Mouse (Mus musculus): ENCODE results near the gene Wasf3.
"Not testable (repeated sequence)": the region's sequence is repeated elsewhere in the genome, so short reads cannot be mapped to it uniquely, and the experiment has no call there.

The Wasf3 gene

GRCm38 (mm10) chr5:146401012-146401411 lies 16.2 kb downstream of the Wasf3 start:
- not testable (repeated sequence) for DNase-seq (ENCODE audit: low spot score)

GRCm38 (mm10) chr5:146402311-146402710 lies 17.5 kb downstream of the Wasf3 start:
- DNase-seq (ENCODE audit: low spot score), result no peak

GRCm38 (mm10) chr5:146403923-146404322 lies 19.1 kb downstream of the Wasf3 start:
- no peak for DNase-seq (ENCODE audit: low spot score)

- DNase-seq (ENCODE audit: low spot score), result no peak
Measured at GRCm38 (mm10) chr5:146406133-146406532, 21.3 kb downstream of the Wasf3 start.

GRCm38 (mm10) chr5:146407791-146408190 lies 23.0 kb downstream of the Wasf3 start:
- DNase-seq (ENCODE audit: low spot score), result no peak

- DNase-seq (ENCODE audit: low spot score), result no peak
Measured at GRCm38 (mm10) chr5:146408604-146409003, 23.8 kb downstream of the Wasf3 start.

GRCm38 (mm10) chr5:146410821-146411220 lies 26.0 kb downstream of the Wasf3 start:
- DNase-seq (ENCODE audit: low spot score), result no peak

GRCm38 (mm10) chr5:146412743-146413430 lies 28.1 kb downstream of the Wasf3 start:
- peak; percentile 52 for DNase-seq (ENCODE audit: low spot score)

GRCm38 (mm10) chr5:146414611-146415010 lies 29.8 kb downstream of the Wasf3 start:
- DNase-seq (ENCODE audit: low spot score), result no peak

GRCm38 (mm10) chr5:146415218-146415617 lies 30.4 kb downstream of the Wasf3 start:
- no peak for DNase-seq (ENCODE audit: low spot score)

- no peak for DNase-seq (ENCODE audit: low spot score)
Measured at GRCm38 (mm10) chr5:146416331-146417110, 31.7 kb downstream of the Wasf3 start.

GRCm38 (mm10) chr5:146418092-146418491 lies 33.3 kb downstream of the Wasf3 start:
- DNase-seq (ENCODE audit: low spot score), result no peak

GRCm38 (mm10) chr5:146420081-146420480 lies 35.3 kb downstream of the Wasf3 start:
- no peak for DNase-seq (ENCODE audit: low spot score)

- peak; percentile 46 for DNase-seq (ENCODE audit: low spot score)
Measured at GRCm38 (mm10) chr5:146424711-146425326, 40.0 kb downstream of the Wasf3 start.

GRCm38 (mm10) chr5:146425656-146426055 lies 40.9 kb downstream of the Wasf3 start:
- DNase-seq (ENCODE audit: low spot score), result no peak

GRCm38 (mm10) chr5:146428109-146428508 lies 43.3 kb downstream of the Wasf3 start:
- no peak for DNase-seq (ENCODE audit: low spot score)

GRCm38 (mm10) chr5:146431821-146432220 lies 47.0 kb downstream of the Wasf3 start:
- DNase-seq (ENCODE audit: low spot score), result no peak

GRCm38 (mm10) chr5:146432476-146432875 lies 47.7 kb downstream of the Wasf3 start:
- DNase-seq (ENCODE audit: low spot score), result no peak

GRCm38 (mm10) chr5:146435316-146435715 lies 50.5 kb downstream of the Wasf3 start:
- no peak for DNase-seq (ENCODE audit: low spot score)

- no peak for DNase-seq (ENCODE audit: low spot score)
Measured at GRCm38 (mm10) chr5:146436796-146437195, 52.0 kb downstream of the Wasf3 start.

- no peak for DNase-seq (ENCODE audit: low spot score)
Measured at GRCm38 (mm10) chr5:146439152-146439781, 54.5 kb downstream of the Wasf3 start.

GRCm38 (mm10) chr5:146440273-146440672 lies 55.5 kb downstream of the Wasf3 start:
- DNase-seq (ENCODE audit: low spot score), result no peak

Measured in left cerebral cortex, adult 11 months (tissue).